Mouse (Mus musculus) midbrain, embryonic 12.5 days (tissue): Measurements from ENCODE around the gene Mfsd2a. TPM values are rescaled to one million over a fixed set of nuclear protein-coding genes. Genes with fewer than 3 reads are reported as not detected.

Source experiments
- ATAC-seq: fragments of 200-750 bp; cut with Nextera tagmentation; 2 replicates; pipeline ENCODE4 v1.8.0; 2017; ENCODE audit warnings: low read depth, moderate TSS enrichment, moderate library complexity; ENCODE audit not compliant: low FRiP score
- H3K27ac ChIP-seq: fragments of 300-500 bp; sonication (generic); replicated peaks from 2 replicates; pipeline ENCODE4 v1.5.1; 2016; ENCODE audit warnings: mild to moderate bottlenecking
- H3K27me3 ChIP-seq: fragments of 300-500 bp; sonication (generic); 2 replicates; pipeline ENCODE4 v1.6.1; 2016; ENCODE audit warnings: mild to moderate bottlenecking
- H3K36me3 ChIP-seq: fragments of 300-500 bp; sonication (generic); 2 replicates; pipeline ENCODE4 v1.6.1; 2016
- H3K4me1 ChIP-seq: fragments of 300-500 bp; sonication (generic); 2 replicates; pipeline ENCODE4 v1.6.1; 2016
- H3K4me2 ChIP-seq: fragments of 300-500 bp; sonication (generic); replicated peaks from 2 replicates; pipeline ENCODE4 v1.6.1; 2016; ENCODE audit warnings: mild to moderate bottlenecking, moderate library complexity
- H3K4me3 ChIP-seq: fragments of 300-500 bp; sonication (generic); 2 replicates; pipeline ENCODE4 v1.5.1; 2016; ENCODE audit warnings: mild to moderate bottlenecking
- H3K9ac ChIP-seq: fragments of 300-500 bp; sonication (generic); replicated peaks from 2 replicates; pipeline ENCODE4 v1.6.1; 2016; ENCODE audit warnings: mild to moderate bottlenecking, moderate library complexity
- H3K9me3 ChIP-seq: fragments of 300-500 bp; sonication (generic); 2 replicates; pipeline ENCODE4 v1.6.1; 2016; ENCODE audit warnings: mild to moderate bottlenecking
- WGBS: fragments of 180-500 bp; shearing (Covaris S2); methylation state at CpG from one replicate; pipeline ENCODE4 v1.1.7; 2016; 5-methylcytosine and 5-hydroxymethylcytosine counted together
- polyA plus RNA-seq: library from polyadenylated mRNA; unstranded; fragments of >200 nt; fragmentation: Nextera tagmentation; extraction: Ambion mirVana; gene quantifications from 2 replicates; pipeline ENCODE4 v1.2.1, GENCODE M21; 2016

The Mfsd2a gene
- polyA plus RNA-seq, 1 experiment from 2014 or later = 25.7 TPM

DNA sequence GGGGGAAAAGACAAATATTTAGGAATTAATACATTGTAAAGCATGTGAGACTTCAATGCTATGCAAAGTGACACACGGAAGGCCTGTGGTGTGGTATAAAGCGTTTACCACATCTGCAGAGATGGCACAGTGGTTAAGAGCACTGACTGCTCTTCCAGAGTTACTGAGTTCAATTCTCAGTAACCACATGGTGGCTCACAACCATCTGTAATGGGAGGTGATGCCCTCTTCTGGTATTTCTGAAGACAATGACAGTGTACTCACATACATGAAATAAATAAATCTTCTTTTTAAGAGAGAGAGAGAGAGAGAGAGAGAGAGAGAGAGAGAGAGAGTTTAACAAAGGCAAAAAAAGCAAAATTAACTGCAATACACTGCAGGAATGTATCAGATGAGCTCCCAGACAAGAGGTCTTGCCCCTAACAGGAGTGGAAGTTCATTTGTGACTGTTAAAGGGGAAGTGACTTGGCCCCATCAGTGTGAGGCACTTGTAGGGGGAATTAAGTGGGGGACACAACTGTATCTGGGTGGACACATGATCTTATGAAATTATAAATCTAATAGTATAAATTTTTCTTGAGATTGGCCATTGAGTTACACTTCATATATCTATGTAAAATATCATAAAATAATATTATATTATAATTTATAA, 29.9 kb downstream of the Mfsd2a start:
- no peak overlapping the region for H3K27ac ChIP-seq
- ATAC-seq = no peak
- no peak overlapping the region for H3K9ac ChIP-seq
- 83% methylated on average over 2 of the region's 2 CpGs for WGBS
- H3K27me3 ChIP-seq = no peaks in the 10 kb centered on the region
- H3K4me1 ChIP-seq = no peaks in the 10 kb centered on the region
- H3K9me3 ChIP-seq = no peaks in the 10 kb centered on the region
- no peak overlapping the region for H3K4me2 ChIP-seq
- H3K36me3 ChIP-seq = no peaks in the 10 kb centered on the region
- no peak overlapping the region for H3K4me3 ChIP-seq

DNA sequence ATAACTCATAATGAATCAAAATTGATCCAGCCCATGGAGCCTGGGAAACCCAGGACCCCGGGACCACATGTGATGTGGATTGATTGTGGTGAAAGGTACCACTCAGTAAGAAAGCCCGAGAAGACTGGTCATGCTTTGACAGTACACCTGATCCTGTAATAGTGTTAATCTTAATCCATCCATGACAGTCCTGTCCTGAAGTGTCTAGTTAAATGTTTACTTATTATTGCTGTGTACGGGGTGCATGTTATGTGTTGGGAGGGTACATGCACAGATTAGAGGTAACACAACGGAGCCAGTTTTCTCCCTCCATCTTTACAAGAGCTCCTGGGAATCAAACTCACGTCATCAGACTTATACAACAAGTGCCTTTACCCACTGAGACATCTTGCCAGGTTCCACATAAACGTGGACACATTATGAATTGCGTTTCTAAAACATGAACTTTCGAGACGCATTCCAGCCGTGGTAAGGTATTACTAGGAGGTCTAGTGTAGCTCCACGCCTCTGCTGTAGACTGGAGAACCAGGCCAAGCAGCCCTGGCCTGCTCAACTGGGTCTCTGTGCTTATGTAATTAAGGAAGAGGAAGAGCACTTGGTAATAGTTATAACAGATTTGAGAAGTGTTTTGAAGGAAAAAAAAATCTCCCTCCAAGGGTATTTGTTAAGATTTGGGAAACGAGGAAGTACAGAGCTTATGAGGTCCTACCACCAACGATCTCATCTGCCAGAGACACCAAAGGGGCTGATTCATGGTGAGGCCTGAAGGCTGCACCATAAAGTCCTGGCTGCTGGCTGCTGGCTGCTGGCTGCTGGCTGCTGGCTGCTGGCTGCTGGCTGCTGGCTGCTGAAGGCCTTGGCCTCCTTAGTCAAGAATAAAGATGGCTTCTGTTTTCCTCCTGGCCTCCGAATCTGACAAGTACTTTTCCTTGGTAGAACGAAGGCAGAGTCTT, 37.3 kb downstream of the Mfsd2a start:
- Histone ChIP-seq H3K4me3 (no peak overlapping the region), H3K4me1 (peaks cover 9% of the 10 kb centered on the region), H3K27me3 (no peaks in the 10 kb centered on the region), H3K4me2 (no peak overlapping the region), H3K27ac (0 out of 2 replicates have a peak overlapping the region, but pooled peaks have one; percentile 43), H3K36me3 (no peaks in the 10 kb centered on the region), H3K9me3 (no peaks in the 10 kb centered on the region), H3K9ac (no peak overlapping the region)
- no peak for ATAC-seq
- 88% methylated on average over 15 of the region's 15 CpGs for WGBS

DNA sequence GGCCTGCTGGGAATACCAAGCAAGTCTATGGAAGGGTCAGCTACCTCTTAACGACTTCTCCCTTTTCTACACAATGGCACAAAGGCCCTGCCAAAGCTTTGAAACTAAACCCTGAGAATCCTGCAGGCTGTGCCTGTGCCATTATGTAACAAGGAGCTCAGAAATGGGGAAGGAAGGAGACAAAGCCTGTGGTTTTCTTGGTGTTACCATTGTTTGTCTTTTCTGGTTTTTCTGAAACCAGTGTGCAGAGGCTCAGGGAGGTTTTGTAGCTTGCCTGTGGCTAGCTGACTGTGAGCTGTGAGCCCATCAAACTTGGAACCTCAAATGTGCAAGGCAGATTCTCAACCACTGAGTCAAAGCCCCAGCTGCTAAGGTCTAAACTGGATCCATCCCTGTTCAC, 38.1 kb downstream of the Mfsd2a start:
- no peak overlapping the region for H3K9ac ChIP-seq
- 5% methylated on average over 1 of the region's 1 CpGs for WGBS
- no peaks in the 10 kb centered on the region for H3K27me3 ChIP-seq
- no peaks in the 10 kb centered on the region for H3K36me3 ChIP-seq
- no peak overlapping the region for H3K4me2 ChIP-seq
- no peak for ATAC-seq
- peaks cover 9% of the 10 kb centered on the region for H3K4me1 ChIP-seq
- no peak overlapping the region for H3K4me3 ChIP-seq
- H3K27ac ChIP-seq = peak overlapping the region; percentile 43; the same call in 1 of the 2 replicates
- no peaks in the 10 kb centered on the region for H3K9me3 ChIP-seq

DNA sequence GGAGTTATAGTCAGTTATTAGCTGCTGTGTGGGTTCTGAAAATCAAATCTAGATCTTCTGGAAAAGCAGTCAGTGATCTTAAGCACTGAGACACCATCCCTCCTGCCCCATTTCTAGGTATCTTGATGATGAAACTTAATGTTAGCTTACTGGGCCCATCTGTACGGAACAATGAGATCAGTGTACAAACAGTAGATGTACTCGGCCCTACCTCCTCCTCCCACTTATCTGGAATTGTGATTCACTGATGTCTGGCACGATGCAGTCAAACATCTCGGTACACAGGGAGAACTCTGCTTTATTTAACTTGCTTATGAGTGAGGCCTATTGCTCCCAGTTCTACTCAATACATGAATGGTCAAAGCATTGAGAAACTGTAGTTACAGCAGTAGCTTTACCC, 45.0 kb downstream of the Mfsd2a start:
- H3K4me1 ChIP-seq = no peaks in the 10 kb centered on the region
- no peaks in the 10 kb centered on the region for H3K27me3 ChIP-seq
- H3K4me2 ChIP-seq = no peak overlapping the region
- 92% methylated on average over 4 of the region's 4 CpGs for WGBS
- H3K27ac ChIP-seq = no peak overlapping the region
- no peak for ATAC-seq
- no peaks in the 10 kb centered on the region for H3K36me3 ChIP-seq
- peaks cover 7% of the 10 kb centered on the region; the same call in 1 of the 2 replicates for H3K9me3 ChIP-seq
- H3K4me3 ChIP-seq = no peak overlapping the region
- H3K9ac ChIP-seq = no peak overlapping the region

- Histone ChIP-seq H3K4me2 (no peak overlapping the region), H3K4me3 (no peak overlapping the region), H3K4me1 (peaks cover 4% of the 10 kb centered on the region; the same call in 1 of the 2 replicates), H3K27ac (no peak overlapping the region), H3K36me3 (no peaks in the 10 kb centered on the region), H3K9me3 (peaks cover 7% of the 10 kb centered on the region; the same call in 1 of the 2 replicates), H3K9ac (no peak overlapping the region), H3K27me3 (no peaks in the 10 kb centered on the region)
- 89% methylated on average over 7 of the region's 7 CpGs for WGBS
- ATAC-seq = no peak
These were observed 46.8 kb downstream of the Mfsd2a start for GRCm38 (mm10) chr4:122914186-122914585.

DNA sequence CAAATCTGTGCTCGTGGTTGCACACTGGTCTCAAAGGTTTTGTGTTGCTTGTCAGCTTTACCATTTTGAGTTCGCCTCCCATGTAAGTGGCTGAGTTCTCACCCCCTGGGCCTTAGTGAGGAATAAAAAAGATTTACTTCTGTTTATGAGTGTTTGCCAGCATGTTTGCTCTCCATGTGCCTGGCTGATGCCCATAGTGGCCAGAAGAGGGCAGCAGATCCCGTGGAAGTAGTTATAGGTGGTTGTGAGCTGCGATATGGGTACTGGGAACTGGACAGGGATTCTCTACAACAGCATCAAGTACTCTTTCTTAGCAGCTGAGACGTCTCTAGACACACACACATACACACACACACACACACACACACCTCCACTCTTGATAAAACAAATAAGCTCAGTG, 48.4 kb downstream of the Mfsd2a start:
- Histone ChIP-seq H3K4me2 (no peak overlapping the region), H3K4me1 (peaks cover 4% of the 10 kb centered on the region; the same call in 1 of the 2 replicates), H3K9me3 (peaks cover 7% of the 10 kb centered on the region; the same call in 1 of the 2 replicates), H3K36me3 (no peaks in the 10 kb centered on the region), H3K27me3 (no peaks in the 10 kb centered on the region), H3K27ac (no peak overlapping the region), H3K4me3 (no peak overlapping the region), H3K9ac (no peak overlapping the region)
- 79% methylated on average over 4 of the region's 5 CpGs for WGBS
- no peak for ATAC-seq

GRCm38 (mm10) chr4:122910577-122910976, 50.4 kb downstream of the Mfsd2a start:
- ATAC-seq = no peak
- Histone ChIP-seq H3K27me3 (no peaks in the 10 kb centered on the region), H3K36me3 (no peaks in the 10 kb centered on the region), H3K4me1 (peaks cover 4% of the 10 kb centered on the region; the same call in 1 of the 2 replicates), H3K9me3 (peaks cover 4% of the 10 kb centered on the region; the same call in 1 of the 2 replicates), H3K4me3 (no peak overlapping the region), H3K4me2 (no peak overlapping the region), H3K9ac (no peak overlapping the region), H3K27ac (no peak overlapping the region)
- WGBS = 57% methylated on average over 6 of the region's 6 CpGs

GRCm38 (mm10) chr4:122909572-122910189, 51.3 kb downstream of the Mfsd2a start:
- Histone ChIP-seq H3K27ac (peak overlapping the region; percentile 22; the same call in 1 of the 2 replicates), H3K9ac (no peak overlapping the region), H3K4me2 (peak overlapping the region; percentile 38), H3K27me3 (no peaks in the 10 kb centered on the region), H3K36me3 (no peaks in the 10 kb centered on the region), H3K9me3 (peaks cover 4% of the 10 kb centered on the region; the same call in 1 of the 2 replicates), H3K4me3 (no peak overlapping the region), H3K4me1 (peaks cover 4% of the 10 kb centered on the region; the same call in 1 of the 2 replicates)
- WGBS = 18% methylated on average over 12 of the region's 12 CpGs
- ATAC-seq = peak; percentile 89

DNA sequence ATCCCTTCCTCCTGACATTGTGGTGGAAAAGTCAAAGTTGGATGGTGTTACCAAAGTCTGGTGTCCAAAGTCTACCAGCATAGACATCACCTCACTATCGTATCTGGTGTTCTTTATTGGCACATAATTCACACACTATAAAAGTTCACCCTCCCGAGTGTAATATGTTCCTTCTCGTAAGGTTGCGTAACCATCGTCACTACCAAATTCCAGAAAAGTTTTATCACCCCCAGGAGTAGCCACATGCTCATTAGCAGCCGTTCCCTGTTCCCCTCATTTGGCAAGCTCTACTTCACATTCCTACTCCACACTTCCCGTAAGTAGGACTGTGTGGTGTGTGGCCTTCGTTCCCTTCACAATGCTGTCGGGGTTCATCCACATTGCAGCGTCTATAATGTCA, 55.6 kb downstream of the Mfsd2a start:
- Histone ChIP-seq H3K4me3 (no peak overlapping the region), H3K9me3 (no peaks in the 10 kb centered on the region), H3K27ac (no peak overlapping the region), H3K36me3 (no peaks in the 10 kb centered on the region), H3K27me3 (no peaks in the 10 kb centered on the region), H3K9ac (no peak overlapping the region), H3K4me2 (no peak overlapping the region), H3K4me1 (peaks cover 4% of the 10 kb centered on the region; the same call in 1 of the 2 replicates)
- no peak for ATAC-seq
- 92% methylated on average over 10 of the region's 10 CpGs for WGBS

GRCm38 (mm10) chr4:122903709-122904108, 57.3 kb downstream of the Mfsd2a start:
- WGBS = 91% methylated on average over 3 of the region's 3 CpGs
- no peaks in the 10 kb centered on the region for H3K36me3 ChIP-seq
- no peaks in the 10 kb centered on the region for H3K27me3 ChIP-seq
- no peak overlapping the region for H3K9ac ChIP-seq
- H3K27ac ChIP-seq = no peak overlapping the region
- H3K9me3 ChIP-seq = no peaks in the 10 kb centered on the region
- H3K4me1 ChIP-seq = no peaks in the 10 kb centered on the region; the same call in 1 of the 2 replicates
- no peak overlapping the region for H3K4me3 ChIP-seq
- no peak for ATAC-seq
- no peak overlapping the region for H3K4me2 ChIP-seq

GRCm38 (mm10) chr4:122902156-122902555, 58.8 kb downstream of the Mfsd2a start:
- no peak for ATAC-seq
- no peak overlapping the region for H3K4me3 ChIP-seq
- no peaks in the 10 kb centered on the region for H3K27me3 ChIP-seq
- WGBS = 43% methylated on average over 6 of the region's 6 CpGs
- no peaks in the 10 kb centered on the region for H3K36me3 ChIP-seq
- no peaks in the 10 kb centered on the region for H3K9me3 ChIP-seq
- no peak overlapping the region for H3K4me2 ChIP-seq
- no peak overlapping the region for H3K27ac ChIP-seq
- H3K9ac ChIP-seq = no peak overlapping the region
- no peaks in the 10 kb centered on the region for H3K4me1 ChIP-seq
